Mouse (Mus musculus): ENCODE measurements around the gene Ankrd1.

Gene Ankrd1

GRCm38 (mm10) chr19:36119783-36120471, at the start of gene Ankrd1:
TSS of gene Ankrd1 (minus strand) at chr19:36120099.
- no peak for DNase-seq

GRCm38 (mm10) chr19:36169101-36169500, 49.2 kb upstream of the Ankrd1 start:
- no peak for DNase-seq

DNA sequence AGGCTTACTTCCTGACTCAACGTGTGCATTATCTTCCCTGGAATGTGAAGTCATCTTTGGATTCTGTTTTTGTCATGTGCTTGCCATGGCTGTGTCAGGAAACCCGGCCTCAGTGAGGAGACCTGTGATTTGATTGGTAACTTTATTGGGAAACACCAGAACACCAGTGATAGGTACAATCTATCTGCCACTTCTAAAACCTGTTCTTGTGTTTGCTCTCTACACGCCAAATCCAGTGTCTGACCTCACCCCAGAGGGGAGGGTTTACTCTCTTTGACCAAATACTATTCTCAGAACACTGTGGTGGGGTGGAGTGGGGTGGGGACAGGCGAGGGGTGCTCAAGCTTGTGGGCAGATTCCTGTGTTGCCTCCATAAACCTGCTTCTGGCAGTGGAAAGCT, 48.2 kb upstream of the Ankrd1 start:
- DNase-seq, result no peak

- no peak for DNase-seq
Observed at GRCm38 (mm10) chr19:36167291-36167896, 47.5 kb upstream of the Ankrd1 start.

- DNase-seq, result no peak
Observed at GRCm38 (mm10) chr19:36166401-36167160, 46.7 kb upstream of the Ankrd1 start.

GRCm38 (mm10) chr19:36165351-36165750, 45.5 kb upstream of the Ankrd1 start:
- no peak for DNase-seq

DNA sequence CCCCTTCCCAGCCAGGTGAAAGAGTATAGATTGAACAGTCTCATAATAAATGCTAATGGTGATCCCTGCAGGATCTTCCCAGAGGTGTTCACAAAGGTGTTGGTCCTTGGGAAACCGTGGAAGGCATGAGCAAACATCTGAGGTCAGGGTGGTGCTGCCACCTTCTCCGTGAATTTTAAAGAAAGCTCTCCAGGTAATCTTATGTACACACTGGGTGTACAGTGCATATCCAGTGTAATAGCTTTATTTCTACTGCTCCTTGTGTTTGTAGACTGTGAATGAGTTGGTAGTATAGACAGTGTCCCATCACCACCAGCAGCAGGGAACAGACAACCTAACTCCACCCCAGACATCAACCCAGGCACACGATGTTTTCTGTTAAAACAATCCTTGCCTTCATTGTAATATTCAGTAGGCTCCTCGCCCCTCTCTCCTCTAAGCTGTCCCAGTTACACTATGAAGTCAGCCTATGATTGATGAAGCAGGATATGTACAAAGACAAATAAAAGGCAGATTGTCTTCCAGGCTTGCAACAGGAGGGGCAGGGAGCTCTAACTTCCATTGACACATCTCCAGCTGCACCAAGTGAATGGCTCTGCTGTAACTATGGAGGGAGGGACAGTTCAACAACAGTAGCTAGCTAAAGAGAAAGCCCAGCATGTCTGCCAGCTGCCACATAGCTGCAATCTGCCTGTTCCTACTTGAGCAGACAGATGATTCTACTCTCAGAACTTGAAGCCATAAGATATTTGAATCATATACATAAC, 30.5 kb upstream of the Ankrd1 start:
- DNase-seq, result no peak

- DNase-seq, result no peak
Observed at GRCm38 (mm10) chr19:36148578-36148977, 28.7 kb upstream of the Ankrd1 start.

- DNase-seq, result no peak
Observed at GRCm38 (mm10) chr19:36143571-36143970, 23.7 kb upstream of the Ankrd1 start.

DNA sequence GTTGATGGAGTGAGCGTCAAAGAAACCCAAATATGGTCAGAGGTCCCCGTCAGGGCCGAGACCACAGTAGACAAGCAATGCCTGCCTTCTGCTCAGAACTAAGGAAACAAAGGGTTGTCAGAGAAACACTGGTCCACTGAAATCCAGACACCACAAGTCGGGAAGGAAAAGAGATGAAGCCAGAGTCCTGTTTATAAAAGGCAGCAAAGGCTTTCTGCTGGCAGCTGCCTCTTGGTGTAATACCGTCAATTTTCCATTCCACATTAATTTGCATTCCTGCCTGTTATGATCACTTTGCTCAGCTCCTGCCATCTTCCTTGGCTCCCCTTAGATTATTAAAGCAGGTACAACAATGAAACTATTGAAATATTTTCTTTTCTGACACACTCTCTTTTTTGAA, 13.8 kb upstream of the Ankrd1 start:
- DNase-seq, result no peak

- DNase-seq, result no peak
Observed at GRCm38 (mm10) chr19:36133064-36133463, 13.2 kb upstream of the Ankrd1 start.

DNA sequence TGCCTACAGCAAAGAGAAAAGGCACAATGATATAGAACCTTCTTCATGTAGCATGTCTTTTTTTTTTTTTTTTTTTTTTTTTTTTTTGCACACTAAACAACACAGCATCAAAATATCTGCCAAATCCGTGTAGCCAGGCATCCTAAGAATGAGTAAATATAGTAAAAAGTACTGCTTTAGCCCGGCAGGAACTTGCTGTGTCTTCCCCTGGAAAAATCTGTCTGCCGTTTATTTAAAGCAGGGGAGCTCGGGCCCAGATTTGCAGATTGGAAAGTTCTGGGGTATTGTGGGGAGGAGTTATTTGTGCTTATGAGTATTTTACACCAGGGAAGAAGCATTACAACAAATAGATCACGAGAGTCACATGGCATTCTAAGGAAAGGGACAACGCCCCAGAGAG, 12.1 kb upstream of the Ankrd1 start:
- DNase-seq, result no peak

DNA sequence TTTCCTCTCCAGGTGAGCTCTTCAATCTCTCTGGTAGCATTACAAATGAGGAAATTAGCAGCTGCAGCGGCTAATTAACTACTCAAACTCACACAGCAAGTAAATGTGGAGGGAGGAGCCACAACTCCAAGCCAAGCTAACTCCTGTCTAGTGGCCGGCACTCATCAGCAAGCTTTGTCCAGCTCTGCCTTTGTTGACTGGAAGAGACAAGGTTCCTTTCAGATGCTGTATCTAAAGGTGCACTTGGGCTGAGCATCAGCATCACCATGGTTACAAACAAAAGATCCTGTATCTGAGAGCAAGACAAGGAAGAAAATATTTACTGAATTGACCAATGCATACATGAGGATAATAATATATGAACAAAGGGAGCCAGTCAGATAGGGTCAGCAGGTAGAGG, 10.3 kb upstream of the Ankrd1 start:
- DNase-seq, result no peak

- DNase-seq, result no peak
Observed at GRCm38 (mm10) chr19:36129643-36130042, 9.7 kb upstream of the Ankrd1 start.

DNA sequence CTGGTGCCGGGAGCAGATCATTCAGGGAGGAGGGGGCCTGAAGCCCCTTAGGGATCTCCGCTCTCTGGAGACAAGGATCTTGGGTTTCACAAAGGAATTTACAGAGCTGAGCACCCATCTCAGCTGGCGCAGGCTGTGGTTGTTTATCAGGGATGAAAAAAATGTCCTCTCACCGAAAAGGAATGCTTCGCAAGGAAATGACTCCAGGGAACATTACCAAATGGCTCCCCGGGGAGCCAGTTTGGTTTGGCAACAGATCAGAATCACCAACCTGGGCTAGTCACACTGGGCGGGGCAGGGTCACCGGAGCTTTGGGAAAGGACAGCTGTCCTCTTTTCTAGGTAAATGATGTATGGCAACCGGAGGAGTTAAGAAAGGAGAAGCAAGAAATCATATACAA, 9.3 kb upstream of the Ankrd1 start:
- no peak for DNase-seq

DNA sequence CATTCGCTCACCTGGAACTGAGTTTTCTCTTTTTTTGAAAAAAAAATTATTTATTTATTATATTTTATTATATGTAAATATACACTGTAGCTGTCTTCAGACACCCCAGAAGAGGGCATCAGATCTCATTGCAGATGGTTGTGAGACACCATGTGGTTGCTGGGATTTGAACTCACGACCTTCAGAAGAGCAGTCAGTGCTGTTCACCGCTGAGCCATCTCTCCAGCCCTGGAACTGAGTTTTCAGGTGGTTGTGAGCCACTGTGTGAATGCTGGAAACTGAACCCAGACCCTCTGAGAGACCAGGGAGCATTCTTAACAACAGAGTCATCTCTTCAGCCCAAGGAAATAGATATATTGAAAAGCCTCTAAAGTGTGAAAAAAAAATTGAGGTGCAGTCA, 8.5 kb upstream of the Ankrd1 start:
- no peak for DNase-seq

GRCm38 (mm10) chr19:36124203-36124602, 4.3 kb upstream of the Ankrd1 start:
- DNase-seq, result no peak

- DNase-seq, result no peak
Observed at GRCm38 (mm10) chr19:36119219-36119618, 680 bp downstream of the Ankrd1 start.

DNA sequence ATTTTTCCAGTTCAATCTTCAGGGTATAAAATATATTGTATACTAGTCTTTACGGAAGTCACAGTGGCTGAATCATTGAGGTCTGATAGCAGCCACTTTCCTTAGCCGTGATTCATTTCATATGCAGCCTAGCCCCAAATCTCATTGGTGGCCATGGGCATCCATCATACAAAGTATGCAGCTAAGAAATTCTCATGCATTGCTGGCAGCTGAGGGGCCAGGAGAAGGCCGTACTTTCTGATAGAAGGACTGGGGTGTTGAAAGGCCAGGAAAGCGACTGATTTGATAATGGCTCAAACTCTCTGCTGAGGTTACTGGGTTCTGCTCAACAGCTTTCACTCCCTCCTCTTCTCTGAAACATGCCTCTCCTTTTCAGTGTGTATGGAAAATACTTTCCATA, 3.7 kb downstream of the Ankrd1 start:
- no peak for DNase-seq

DNA sequence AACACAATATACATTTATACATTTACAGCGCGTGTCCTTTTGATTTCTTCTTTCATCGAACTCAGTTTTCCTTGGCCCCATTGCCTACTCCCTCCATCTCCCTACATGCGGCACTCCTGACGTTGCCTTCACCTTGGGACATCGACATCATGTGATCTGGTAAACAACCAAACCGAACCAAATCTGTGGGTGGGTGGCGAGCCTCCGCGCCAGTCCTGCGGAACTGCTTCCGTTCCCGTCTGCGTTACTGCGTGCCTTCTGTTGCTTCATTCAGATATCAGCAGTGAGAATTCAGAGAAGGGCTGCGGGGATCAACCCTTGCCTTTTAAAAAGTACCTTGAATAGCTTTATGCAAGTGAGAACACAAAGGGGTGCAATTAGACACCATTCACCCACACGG, 7.9 kb downstream of the Ankrd1 start:
- DNase-seq, result no peak

- DNase-seq, result peak; percentile 18
Observed at GRCm38 (mm10) chr19:36111054-36111895, 8.6 kb downstream of the Ankrd1 start.

- no peak for DNase-seq
Observed at GRCm38 (mm10) chr19:36110465-36110864, 9.4 kb downstream of the Ankrd1 start.
